Mouse (Mus musculus): ENCODE results near the gene Megf11.

DNA sequence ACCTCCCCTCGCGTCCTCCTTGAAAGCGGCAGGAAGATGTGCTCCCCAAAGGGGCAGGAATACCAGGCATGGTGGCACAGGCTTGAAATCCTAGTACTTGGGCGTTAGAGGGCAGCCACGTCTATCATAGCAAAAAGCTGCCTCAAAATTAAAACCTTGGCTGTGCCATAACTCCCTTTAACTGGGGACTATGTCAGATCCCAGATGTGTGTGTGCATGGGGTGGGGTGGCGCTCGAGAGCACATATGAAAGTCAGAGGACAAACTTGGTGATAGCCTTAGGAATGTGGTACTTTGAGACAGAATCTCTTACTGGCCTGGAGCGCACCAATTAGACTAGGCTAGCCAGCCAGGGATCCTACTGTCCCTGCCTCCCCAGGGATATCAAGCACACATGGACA lies 235.2 kb downstream of the Megf11 start:
- TF ChIP-seq TCF12 (IDR thresholded peaks at IDR 0.05; ENCODE audit: insufficient read depth, poor library complexity, severe bottlenecking) (no peak), POLR2A (IDR thresholded peaks at IDR 0.05; ENCODE audit: insufficient read length, low read depth) (no peak), MAX (IDR thresholded peaks at IDR 0.05; ENCODE audit: low read depth) (no peak), E2F4 (IDR thresholded peaks at IDR 0.05; ENCODE audit: insufficient read depth) (no peak), USF1 (IDR thresholded peaks at IDR 0.05; ENCODE audit: low read depth) (no peak)

All from myocyte (in vitro differentiated cells).